ENCODE assay signal across 21 mouse cellular contexts in the genomic region with DNA sequence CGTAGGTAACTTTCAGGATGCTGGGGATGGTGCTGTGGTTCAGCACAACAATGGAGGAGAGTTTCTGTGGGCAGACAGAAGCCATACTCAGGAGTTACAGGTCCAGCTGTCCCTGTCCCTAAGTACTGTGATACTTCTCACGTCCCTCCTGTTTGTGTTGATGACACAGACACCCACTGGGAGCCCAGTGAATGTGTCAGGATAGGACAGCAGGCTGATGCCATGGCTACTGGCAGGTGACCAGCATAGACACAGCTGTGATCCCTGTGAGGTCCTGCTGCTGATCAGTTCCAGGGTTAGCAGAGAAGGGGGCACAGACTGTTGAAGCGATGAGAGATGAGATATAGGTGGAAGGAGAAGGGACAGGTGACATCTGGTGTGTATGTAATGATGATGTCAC. TPM values are rescaled to one million over a fixed set of nuclear protein-coding genes. Genes with fewer than 3 reads are reported as not detected.
DNase-seq lines count a peak whose midpoint lies in the region.
"Had no signal": no experiment of that assay in that cellular context is flagged by ENCODE, and none has a peak within 500 bp of the region (broad histone marks: within the 10 kb centered on the region; RNA-seq: fewer than 3 reads in every experiment).

No protein-coding gene starts in this region.

- peak; percentile 85 for DNase-seq in heart, adult 11 months
- no peak for DNase-seq in heart, adult 9 months (ENCODE audit: low spot score in 2 of 2)
- DNase-seq in kidney, postnatal 10 days, result peak; percentile 2
- no peak for DNase-seq in kidney, adult 11 months
- DNase-seq in left cerebral cortex, postnatal 4 days, result peak; percentile 11
- no peak for DNase-seq in left cerebral cortex, postnatal 36 days (ENCODE audit: low spot score in 2 of 2)
- DNase-seq in testis, postnatal 10 days (ENCODE audit: low spot score), result peak; percentile 27
- DNase-seq in testis, postnatal 14 days (ENCODE audit: low spot score), result no peak
- DNase-seq: adrenal gland, adult 2 months; adrenal gland, adult 8-10 months; adrenal gland, postnatal 10 days; adrenal gland, postnatal 14 days; adrenal gland, postnatal 25 days; adrenal gland, postnatal 36 days; B cell, adult 2 months; cerebellum, adult 11 months; cerebellum, adult 11-12 months had no signal

- intact Hi-C loops in left cerebral cortex, postnatal 4 days (cut with DNase I), result no loop called here
- intact Hi-C loops in left cerebral cortex, postnatal 36 days (cut with DNase I), result no loop called here

RNA-seq across cellular contexts. Expression of a gene that starts 14.4 kb away (rescaled TPM):
- not detected for total RNA-seq in left cerebral cortex, postnatal 4 days (2021)
- total RNA-seq in left cerebral cortex, postnatal 36 days (2021), result not detected
- total RNA-seq: adrenal gland, adult 18-20 months; adrenal gland, adult 2 months; adrenal gland, adult 8-10 months; adrenal gland, postnatal 25 days; adrenal gland, postnatal 36 days; ES-E14; MEL had no signal

RNA-seq across cellular contexts. Expression of a gene that starts 38.4 kb away (rescaled TPM):
- total RNA-seq in left cerebral cortex, postnatal 4 days (2021), result 100 to 1,000 TPM; 151 to 164 TPM
- 100 to 1,000 TPM; 566 to 603 TPM for total RNA-seq in left cerebral cortex, postnatal 36 days (2021)
- total RNA-seq: ES-E14, G1E, MEL had no signal

Comparison
In these comparisons a context has a peak if more than half of its experiments do, and no peak if none do; other contexts are left out.
1. DNase-seq: peak in heart, adult 11 months (single experiment), kidney, postnatal 10 days (single experiment), left cerebral cortex, postnatal 4 days (single experiment) and testis, postnatal 10 days (single experiment); none in heart, adult 9 months (0 of 2), kidney, adult 11 months (single experiment), left cerebral cortex, postnatal 36 days (0 of 2) and testis, postnatal 14 days (single experiment).